Mouse (Mus musculus): ENCODE measurements around the gene Hba-x. TPM values are rescaled to one million over a fixed set of nuclear protein-coding genes. Genes with fewer than 3 reads are reported as not detected.

Hba-x gene
- total and polyA plus RNA-seq, 2 experiments = not detected

DNA sequence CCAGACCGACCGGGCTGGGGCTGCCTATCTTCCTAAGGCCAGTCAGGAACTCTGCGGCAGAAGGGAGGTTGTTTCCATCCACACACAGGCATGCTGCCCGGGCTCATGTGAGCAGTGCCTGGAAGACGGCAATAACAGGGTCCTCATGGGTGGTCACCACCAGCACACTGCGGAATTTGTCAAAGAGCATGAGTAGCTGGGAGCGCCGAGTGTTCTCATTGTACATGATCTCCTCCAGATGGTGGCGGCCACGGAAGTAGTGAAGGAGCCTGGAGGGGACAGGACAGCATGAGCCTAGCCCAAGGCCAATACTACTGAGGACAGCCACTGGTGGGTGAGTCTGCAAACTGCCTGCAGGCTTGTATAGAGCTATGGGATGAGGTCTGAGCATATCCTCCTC, 43.4 kb upstream of the Hba-x start:
- H3K27ac ChIP-seq (replicated peaks; ENCODE audit: insufficient read depth, low read depth, low read length) = no peak overlapping the region
- no peaks in the 10 kb centered on the region for H3K27me3 ChIP-seq (ENCODE audit: control insufficient read depth, insufficient read depth, low read length)
- H3K36me3 ChIP-seq (ENCODE audit: control insufficient read depth, insufficient read depth, low read length) = peaks cover 3% of the 10 kb centered on the region; the same call in 1 of the 2 replicates
- no peaks in the 10 kb centered on the region for H3K4me1 ChIP-seq (ENCODE audit: control insufficient read depth, insufficient read depth, low read length)
- H3K9ac ChIP-seq (ENCODE audit: low read depth, low read length) = no peak overlapping the region
- H3K79me2 ChIP-seq (ENCODE audit: control insufficient read depth, insufficient read depth, low read length) = no peaks in the 10 kb centered on the region
- no peak for DNase-seq (ENCODE audit: extremely low read depth, low read depth, low spot score)
- H3K4me3 ChIP-seq (ENCODE audit: insufficient read depth, low read depth, low read length) = no peak overlapping the region
- 94% methylated on average over 10 of the region's 10 CpGs for WGBS
- TF ChIP-seq POLR2A (IDR thresholded peaks at IDR 0.05; ENCODE audit: extremely low read depth, insufficient read depth, low read length) = no peak
- TF ChIP-seq CTCF (IDR thresholded peaks at IDR 0.05; ENCODE audit: low read depth, low read length) = no peak

DNA sequence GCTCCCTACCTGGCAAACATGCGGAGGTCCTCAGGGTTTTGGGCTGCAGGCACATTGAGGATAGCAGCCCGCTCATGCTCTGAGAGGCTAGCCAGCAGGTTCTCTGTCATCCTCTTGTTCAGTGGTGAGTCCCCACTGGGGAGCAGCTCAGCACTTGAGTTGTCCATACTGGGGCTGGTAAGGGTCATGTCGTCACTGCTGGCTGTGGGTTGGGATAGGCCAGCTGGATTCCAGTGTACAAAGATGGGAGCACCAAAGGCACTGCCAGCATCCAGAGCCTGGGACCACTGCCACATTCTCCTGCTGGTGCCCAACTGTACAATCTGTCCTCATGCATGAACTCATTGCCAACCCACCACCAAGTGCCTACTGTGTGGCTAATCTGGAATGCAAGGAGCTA, 42.3 kb upstream of the Hba-x start:
- 99% methylated on average over 3 of the region's 3 CpGs for WGBS
- H3K36me3 ChIP-seq (ENCODE audit: control insufficient read depth, insufficient read depth, low read length) = peaks cover 3% of the 10 kb centered on the region; the same call in 1 of the 2 replicates
- no peak for TF ChIP-seq POLR2A (IDR thresholded peaks at IDR 0.05; ENCODE audit: extremely low read depth, insufficient read depth, low read length)
- no peak for TF ChIP-seq CTCF (IDR thresholded peaks at IDR 0.05; ENCODE audit: low read depth, low read length)
- H3K27me3 ChIP-seq (ENCODE audit: control insufficient read depth, insufficient read depth, low read length) = no peaks in the 10 kb centered on the region
- no peak overlapping the region for H3K9ac ChIP-seq (ENCODE audit: low read depth, low read length)
- no peak for DNase-seq (ENCODE audit: extremely low read depth, low read depth, low spot score)
- H3K4me1 ChIP-seq (ENCODE audit: control insufficient read depth, insufficient read depth, low read length) = no peaks in the 10 kb centered on the region
- no peak overlapping the region for H3K4me3 ChIP-seq (ENCODE audit: insufficient read depth, low read depth, low read length)
- no peaks in the 10 kb centered on the region for H3K79me2 ChIP-seq (ENCODE audit: control insufficient read depth, insufficient read depth, low read length)
- H3K27ac ChIP-seq (replicated peaks; ENCODE audit: insufficient read depth, low read depth, low read length) = no peak overlapping the region

DNA sequence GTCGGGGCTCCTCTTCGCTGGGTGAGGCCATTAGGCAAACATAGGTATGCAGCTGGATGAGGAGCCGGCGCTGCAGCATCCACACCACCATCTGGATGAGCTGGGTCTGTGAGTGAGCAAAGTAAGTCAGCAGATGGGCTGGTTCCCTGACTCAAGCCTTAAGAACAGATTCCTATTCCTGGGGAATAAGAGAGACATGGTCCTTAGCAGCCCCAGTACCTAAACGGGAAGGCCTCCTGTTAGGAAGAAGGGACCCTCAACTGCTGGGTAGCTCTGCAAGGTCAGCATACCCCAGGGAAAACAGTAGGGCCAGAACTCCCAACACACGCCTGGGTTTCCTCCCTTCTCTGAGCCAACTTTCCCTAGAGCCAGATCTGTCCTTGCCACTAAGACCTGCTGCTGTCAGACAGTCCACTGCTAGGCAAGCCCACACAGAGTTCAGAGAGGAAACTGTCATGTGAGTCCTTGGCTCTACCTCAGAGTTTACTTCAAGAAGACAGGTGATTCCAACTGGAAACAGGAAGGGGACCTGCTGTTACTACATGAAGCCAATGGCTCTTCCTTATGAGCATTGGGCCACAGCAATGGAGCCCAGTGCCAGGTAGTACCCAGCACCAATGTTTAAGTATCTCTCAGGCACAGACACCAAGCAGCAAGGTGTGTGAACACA, 41.2 kb upstream of the Hba-x start:
- no peaks in the 10 kb centered on the region for H3K27me3 ChIP-seq (ENCODE audit: control insufficient read depth, insufficient read depth, low read length)
- H3K79me2 ChIP-seq (ENCODE audit: control insufficient read depth, insufficient read depth, low read length) = no peaks in the 10 kb centered on the region
- no peak for DNase-seq (ENCODE audit: extremely low read depth, low read depth, low spot score)
- H3K9ac ChIP-seq (ENCODE audit: low read depth, low read length) = no peak overlapping the region
- H3K4me1 ChIP-seq (ENCODE audit: control insufficient read depth, insufficient read depth, low read length) = no peaks in the 10 kb centered on the region
- TF ChIP-seq CTCF (IDR thresholded peaks at IDR 0.05; ENCODE audit: low read depth, low read length) (no peak), POLR2A (IDR thresholded peaks at IDR 0.05; ENCODE audit: extremely low read depth, insufficient read depth, low read length) (no peak)
- no peak overlapping the region for H3K27ac ChIP-seq (replicated peaks; ENCODE audit: insufficient read depth, low read depth, low read length)
- H3K36me3 ChIP-seq (ENCODE audit: control insufficient read depth, insufficient read depth, low read length) = peaks cover 3% of the 10 kb centered on the region; the same call in 1 of the 2 replicates
- H3K4me3 ChIP-seq (ENCODE audit: insufficient read depth, low read depth, low read length) = no peak overlapping the region
- 91% methylated on average over 6 of the region's 6 CpGs for WGBS

DNA sequence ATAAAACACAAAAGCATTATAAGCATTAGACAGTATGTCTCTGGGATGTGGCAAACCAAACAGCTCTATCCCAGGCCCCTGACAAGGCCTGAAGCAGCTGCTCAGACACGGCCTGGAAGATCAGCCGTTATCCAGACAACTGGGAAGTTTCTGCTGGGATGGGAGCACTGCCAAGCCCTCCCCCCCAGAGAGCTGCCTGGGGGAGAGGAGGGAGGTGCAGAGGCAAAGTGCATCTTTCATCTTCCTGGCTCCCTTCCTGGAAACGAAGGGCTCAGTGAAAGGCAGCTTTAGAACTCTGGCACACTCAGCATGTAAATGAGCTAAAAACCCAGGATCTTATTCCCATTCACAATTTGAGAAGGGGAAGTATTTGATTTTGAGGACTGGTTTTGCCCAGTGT, 40.6 kb upstream of the Hba-x start:
- Histone ChIP-seq H3K27ac (replicated peaks; ENCODE audit: insufficient read depth, low read depth, low read length) (no peak overlapping the region), H3K36me3 (ENCODE audit: control insufficient read depth, insufficient read depth, low read length) (peaks cover 3% of the 10 kb centered on the region; the same call in 1 of the 2 replicates), H3K79me2 (ENCODE audit: control insufficient read depth, insufficient read depth, low read length) (no peaks in the 10 kb centered on the region), H3K9ac (ENCODE audit: low read depth, low read length) (no peak overlapping the region), H3K4me3 (ENCODE audit: insufficient read depth, low read depth, low read length) (no peak overlapping the region), H3K4me1 (ENCODE audit: control insufficient read depth, insufficient read depth, low read length) (no peaks in the 10 kb centered on the region), H3K27me3 (ENCODE audit: control insufficient read depth, insufficient read depth, low read length) (no peaks in the 10 kb centered on the region)
- TF ChIP-seq POLR2A (IDR thresholded peaks at IDR 0.05; ENCODE audit: extremely low read depth, insufficient read depth, low read length) (no peak), CTCF (IDR thresholded peaks at IDR 0.05; ENCODE audit: low read depth, low read length) (no peak)
- DNase-seq (ENCODE audit: extremely low read depth, low read depth, low spot score) = peak; percentile 13
- 23% methylated on average over 3 of the region's 3 CpGs for WGBS

DNA sequence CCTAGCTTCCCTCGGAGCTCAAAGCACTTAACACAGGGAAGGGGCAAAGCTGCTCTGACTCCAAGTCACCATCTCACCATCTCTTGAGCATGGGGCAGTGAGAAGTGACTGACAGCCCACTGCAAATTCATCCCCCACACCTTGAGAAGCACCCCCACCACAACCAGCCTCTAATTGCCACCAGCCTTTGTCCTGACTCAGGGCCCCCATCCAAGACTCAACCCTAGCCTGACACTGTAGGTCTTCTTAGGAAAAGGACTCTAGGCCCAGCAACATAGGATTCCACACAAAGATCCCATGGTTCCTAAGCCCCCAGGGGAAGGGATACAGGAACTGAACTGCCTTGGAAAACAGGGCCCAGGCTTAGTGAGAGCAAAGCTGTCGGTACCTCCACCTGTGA, 40.1 kb upstream of the Hba-x start:
- Histone ChIP-seq H3K9ac (ENCODE audit: low read depth, low read length) (no peak overlapping the region), H3K27me3 (ENCODE audit: control insufficient read depth, insufficient read depth, low read length) (no peaks in the 10 kb centered on the region), H3K4me3 (ENCODE audit: insufficient read depth, low read depth, low read length) (no peak overlapping the region), H3K4me1 (ENCODE audit: control insufficient read depth, insufficient read depth, low read length) (no peaks in the 10 kb centered on the region), H3K27ac (replicated peaks; ENCODE audit: insufficient read depth, low read depth, low read length) (no peak overlapping the region), H3K36me3 (ENCODE audit: control insufficient read depth, insufficient read depth, low read length) (peaks cover 7% of the 10 kb centered on the region), H3K79me2 (ENCODE audit: control insufficient read depth, insufficient read depth, low read length) (no peaks in the 10 kb centered on the region)
- WGBS = 76% methylated on average over 2 of the region's 2 CpGs
- no peak for DNase-seq (ENCODE audit: extremely low read depth, low read depth, low spot score)
- TF ChIP-seq POLR2A (IDR thresholded peaks at IDR 0.05; ENCODE audit: extremely low read depth, insufficient read depth, low read length) (no peak), CTCF (IDR thresholded peaks at IDR 0.05; ENCODE audit: low read depth, low read length) (no peak)

DNA sequence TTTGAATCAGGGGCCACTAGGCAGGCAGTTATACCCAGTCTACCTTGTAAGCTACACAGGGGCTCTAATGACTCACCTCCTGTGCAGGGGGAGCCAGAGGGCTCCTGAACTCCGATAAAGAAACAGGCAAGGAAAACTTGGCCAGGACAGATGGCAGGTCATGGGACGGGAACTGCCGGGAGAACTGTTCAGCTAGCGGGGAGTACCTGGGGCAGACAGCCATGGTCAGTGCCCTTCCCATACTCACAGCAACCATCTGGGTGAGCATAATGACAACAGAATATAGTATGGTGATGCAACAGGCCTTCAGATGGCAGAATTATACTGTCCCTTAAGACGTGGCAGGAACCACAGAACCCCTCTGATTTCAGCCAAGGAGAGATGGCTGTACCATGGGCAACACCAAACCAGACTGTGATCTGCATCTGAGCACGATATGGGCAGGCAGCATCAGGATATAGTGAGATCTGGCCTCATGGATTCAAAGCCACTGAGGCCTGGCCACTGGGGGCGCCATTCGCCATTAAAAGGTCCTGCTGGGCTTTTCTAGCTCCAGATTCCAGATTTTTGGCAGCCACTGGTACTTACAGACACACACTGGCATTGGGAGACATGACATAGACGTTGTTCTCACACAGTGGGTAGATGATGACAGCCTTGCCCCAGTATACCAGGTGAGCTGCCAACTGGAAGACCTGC, 39.3 kb upstream of the Hba-x start:
- Histone ChIP-seq H3K79me2 (ENCODE audit: control insufficient read depth, insufficient read depth, low read length) (no peaks in the 10 kb centered on the region), H3K27ac (replicated peaks; ENCODE audit: insufficient read depth, low read depth, low read length) (no peak overlapping the region), H3K4me1 (ENCODE audit: control insufficient read depth, insufficient read depth, low read length) (no peaks in the 10 kb centered on the region), H3K4me3 (ENCODE audit: insufficient read depth, low read depth, low read length) (no peak overlapping the region), H3K36me3 (ENCODE audit: control insufficient read depth, insufficient read depth, low read length) (peaks cover 9% of the 10 kb centered on the region), H3K9ac (ENCODE audit: low read depth, low read length) (no peak overlapping the region), H3K27me3 (ENCODE audit: control insufficient read depth, insufficient read depth, low read length) (no peaks in the 10 kb centered on the region)
- peak; percentile 72 for TF ChIP-seq CTCF (IDR thresholded peaks at IDR 0.05; ENCODE audit: low read depth, low read length)
- TF ChIP-seq POLR2A (IDR thresholded peaks at IDR 0.05; ENCODE audit: extremely low read depth, insufficient read depth, low read length) = no peak
- DNase-seq (ENCODE audit: extremely low read depth, low read depth, low spot score) = no peak
- 75% methylated on average over 9 of the region's 9 CpGs for WGBS

All from liver, adult 2 months (tissue).